Mouse (Mus musculus) embryonic facial prominence, embryonic 12.5 days (tissue): Measurements from ENCODE around the gene Rpl36al. TPM values are rescaled to one million over a fixed set of nuclear protein-coding genes. Genes with fewer than 3 reads are reported as not detected.

Source experiments
- ATAC-seq: fragments of 200-750 bp; cut with Nextera tagmentation; 2 replicates; pipeline ENCODE4 v1.8.0; 2017; ENCODE audit not compliant: insufficient number of reproducible peaks, insufficient read depth, low FRiP score, low TSS enrichment
- H3K27ac ChIP-seq: fragments of 300-500 bp; sonication (generic); 2 replicates; pipeline ENCODE4 v1.5.1; 2016; ENCODE audit warnings: mild to moderate bottlenecking
- H3K27me3 ChIP-seq: fragments of 300-500 bp; sonication (generic); 2 replicates; pipeline ENCODE4 v1.6.1; 2016; ENCODE audit warnings: mild to moderate bottlenecking, moderate library complexity
- H3K36me3 ChIP-seq: fragments of 300-500 bp; sonication (generic); 2 replicates; pipeline ENCODE4 v1.6.1; 2016; ENCODE audit warnings: mild to moderate bottlenecking
- H3K4me1 ChIP-seq: fragments of 300-500 bp; sonication (generic); 2 replicates; pipeline ENCODE4 v1.6.1; 2016
- H3K4me2 ChIP-seq: fragments of 300-500 bp; sonication (generic); replicated peaks from 2 replicates; pipeline ENCODE4 v1.6.1; 2016; ENCODE audit warnings: mild to moderate bottlenecking, moderate library complexity
- H3K4me3 ChIP-seq: fragments of 300-500 bp; sonication (generic); 2 replicates; pipeline ENCODE4 v1.5.1; 2016; ENCODE audit warnings: mild to moderate bottlenecking
- H3K9ac ChIP-seq: fragments of 300-500 bp; sonication (generic); 2 replicates; pipeline ENCODE4 v1.6.1; 2016; ENCODE audit warnings: mild to moderate bottlenecking, moderate library complexity
- H3K9me3 ChIP-seq: fragments of 300-500 bp; sonication (generic); 2 replicates; pipeline ENCODE4 v1.6.1; 2016; ENCODE audit warnings: mild to moderate bottlenecking, moderate library complexity
- WGBS: fragments of 180-500 bp; shearing (Covaris S2); methylation state at CpG from one replicate; pipeline ENCODE4 v1.1.7; 2016; 5-methylcytosine and 5-hydroxymethylcytosine counted together
- polyA plus RNA-seq: library from polyadenylated mRNA; unstranded; fragments of >200 nt; fragmentation: Nextera tagmentation; extraction: Ambion mirVana; gene quantifications from 2 replicates; pipeline ENCODE4 v1.2.1, GENCODE M21; 2016

Gene Rpl36al
- 491 and 498 TPM in 2 replicates for polyA plus RNA-seq

DNA sequence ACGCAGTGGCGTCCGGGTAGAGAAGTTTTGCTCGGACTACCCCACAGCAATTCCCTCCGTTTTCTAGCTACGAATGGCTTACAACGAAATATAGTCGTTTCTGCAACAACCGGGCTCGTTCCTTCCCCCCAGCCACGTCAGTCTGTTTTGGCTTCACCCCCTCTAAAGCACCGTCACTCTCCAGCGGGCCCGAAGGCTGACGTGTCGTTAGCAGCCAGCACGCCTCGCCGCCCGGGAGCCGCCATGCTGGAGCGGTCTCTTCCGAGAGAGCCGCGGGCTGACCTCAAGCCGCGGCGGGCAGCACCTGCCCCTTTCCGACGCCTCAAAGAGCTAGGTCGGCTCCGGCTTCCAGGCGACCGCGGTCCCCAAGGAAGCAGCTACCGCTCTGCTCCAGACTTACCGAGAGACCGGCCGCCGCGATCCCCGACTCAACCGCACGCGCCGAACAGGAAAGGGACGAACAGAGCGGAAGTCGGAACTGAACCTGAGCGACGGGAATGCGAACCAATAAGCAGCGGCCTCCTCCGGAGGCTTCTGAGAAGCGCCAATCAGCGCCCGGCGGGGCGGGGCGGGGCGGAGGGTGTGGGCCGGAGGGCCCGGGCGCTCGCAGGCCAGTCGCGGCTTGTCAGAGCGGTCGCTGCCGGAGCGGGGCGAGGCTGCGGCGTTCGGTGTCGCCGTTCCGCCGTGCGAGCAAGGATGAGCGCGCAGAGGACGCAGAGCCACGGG is at the start of gene Rpl36al, which contains the start of gene Mgat2:
Rpl36al (minus strand) TSS at position 501 of the 726 bp plus-strand sequence.
Mgat2 (plus strand) TSS at position 575 of the 726 bp plus-strand sequence.
- no peaks in the 10 kb centered on the region for H3K27me3 ChIP-seq
- peaks cover 19% of the 10 kb centered on the region for H3K36me3 ChIP-seq
- H3K9me3 ChIP-seq: no peaks in the 10 kb centered on the region
- under 1% methylated on average over 84 of the region's 84 CpGs for WGBS
- H3K4me3 ChIP-seq: peak within 1 kb of the TSS; percentile 91
- peak within 1 kb of the TSS; percentile 89 for H3K4me2 ChIP-seq
- H3K9ac ChIP-seq: peak within 1 kb of the TSS; percentile 89
- peaks cover 18% of the 10 kb centered on the region for H3K4me1 ChIP-seq
- ATAC-seq: peak; percentile 99
- H3K27ac ChIP-seq: peak within 1 kb of the TSS; percentile 89

DNA sequence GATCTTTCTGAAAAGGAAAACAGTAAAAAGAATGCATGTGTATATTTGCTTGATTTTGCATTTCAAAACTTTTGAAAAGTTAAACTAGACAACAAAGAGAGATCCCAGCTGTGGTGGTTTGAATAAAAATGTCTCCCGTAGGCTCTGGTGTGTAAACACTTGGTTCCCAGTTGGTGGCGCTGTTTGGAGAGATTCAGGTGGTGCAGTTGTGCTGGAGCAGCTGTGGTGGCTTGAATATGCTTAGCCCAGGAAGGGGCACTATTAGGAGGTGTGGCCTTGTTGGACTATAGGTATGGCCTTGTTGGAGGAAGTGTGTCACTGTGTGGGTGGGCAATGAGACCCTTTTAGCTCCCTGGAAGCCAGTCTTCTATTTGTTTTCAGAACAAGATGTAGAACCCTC is 45.4 kb upstream of the Rpl36al start:
- peaks cover under 1% of the 10 kb centered on the region; the same call in 1 of the 2 replicates for H3K36me3 ChIP-seq
- H3K9ac ChIP-seq: no peak overlapping the region
- 62% methylated on average over 2 of the region's 2 CpGs for WGBS
- no peaks in the 10 kb centered on the region for H3K9me3 ChIP-seq
- H3K4me2 ChIP-seq: no peak overlapping the region
- no peak overlapping the region for H3K27ac ChIP-seq
- no peak for ATAC-seq
- no peak overlapping the region for H3K4me3 ChIP-seq
- H3K4me1 ChIP-seq: no peaks in the 10 kb centered on the region
- H3K27me3 ChIP-seq: no peaks in the 10 kb centered on the region

DNA sequence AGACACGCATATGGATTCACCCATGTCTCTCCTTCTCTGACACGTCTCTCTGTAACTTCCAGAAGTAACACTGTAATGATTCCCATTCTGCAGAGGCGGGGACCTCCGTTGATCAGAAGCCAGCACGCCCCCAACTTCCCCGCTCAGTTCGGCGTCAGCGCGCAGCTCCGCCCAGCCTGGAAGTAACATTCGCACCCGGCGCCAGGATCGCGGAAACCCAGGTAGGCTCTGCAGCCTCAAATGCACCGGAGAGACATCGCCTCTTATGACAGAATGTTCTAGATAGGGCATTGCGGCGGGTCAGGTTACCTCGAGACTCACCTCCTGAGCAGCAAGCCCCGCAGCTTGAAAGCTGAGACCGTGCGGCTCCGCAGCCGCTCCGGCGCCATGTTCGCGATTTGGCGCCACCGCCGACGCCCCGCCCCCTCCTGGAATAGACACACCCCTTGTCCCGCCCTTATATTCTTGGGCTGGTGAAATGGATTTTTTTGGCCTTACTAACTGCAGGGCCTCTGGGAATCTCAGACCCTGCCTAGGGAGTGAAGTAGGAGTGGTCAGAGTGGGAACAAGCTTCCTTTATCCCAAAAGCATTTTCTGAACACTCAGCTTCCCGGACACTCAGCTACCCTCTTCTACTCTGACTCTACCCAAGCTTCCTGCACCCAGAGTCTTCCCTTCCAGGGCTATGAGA is 44.0 kb upstream of the Rpl36al start, which contains the start of gene Pole2:
Pole2 (minus strand) TSS at position 420 of the 691 bp plus-strand sequence.
- Histone ChIP-seq H3K9ac (peak within 1 kb of the TSS; percentile 60), H3K4me2 (peak within 1 kb of the TSS; percentile 51), H3K4me1 (no peaks in the 10 kb centered on the region), H3K4me3 (peak within 1 kb of the TSS; percentile 63), H3K27ac (peak within 1 kb of the TSS; percentile 90), H3K9me3 (no peaks in the 10 kb centered on the region), H3K27me3 (no peaks in the 10 kb centered on the region), H3K36me3 (peaks cover 6% of the 10 kb centered on the region; the same call in 1 of the 2 replicates)
- peak; percentile 86 for ATAC-seq
- WGBS: under 1% methylated on average over 37 of the region's 37 CpGs

DNA sequence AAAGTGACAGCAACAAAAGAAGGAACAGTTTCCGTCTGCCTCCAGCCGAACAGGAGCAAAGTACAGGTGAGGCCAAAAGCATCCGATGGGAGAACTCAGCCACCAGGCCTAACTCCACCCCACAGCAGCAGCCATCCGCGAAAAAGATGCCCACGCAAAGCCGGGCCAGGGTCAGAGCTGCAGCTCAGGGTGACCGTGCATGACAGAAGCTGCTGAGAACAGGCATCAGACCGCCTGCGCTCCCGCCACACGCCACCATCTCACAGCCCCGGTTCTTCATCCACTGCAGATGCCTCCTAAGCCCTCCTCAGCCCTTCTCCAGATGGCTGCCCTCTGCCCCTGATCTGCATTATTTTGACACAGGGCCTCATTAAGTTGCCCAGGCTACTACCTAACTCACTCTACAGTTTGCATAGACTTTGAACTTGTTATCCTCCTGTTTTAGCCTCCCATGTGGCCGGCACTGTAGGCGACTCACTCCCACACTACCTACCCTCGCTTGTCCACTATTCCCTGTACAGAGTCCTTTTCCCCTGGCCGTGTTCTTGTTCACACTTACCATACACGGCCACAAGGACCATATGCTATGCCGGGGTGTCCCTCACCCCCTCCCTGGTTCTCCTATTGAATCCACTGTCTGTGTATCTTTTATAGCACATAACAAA is 36.9 kb upstream of the Rpl36al start:
- Histone ChIP-seq H3K27ac (no peak overlapping the region), H3K4me3 (no peak overlapping the region), H3K36me3 (peaks cover 47% of the 10 kb centered on the region), H3K4me2 (no peak overlapping the region), H3K9ac (no peak overlapping the region), H3K4me1 (no peaks in the 10 kb centered on the region), H3K9me3 (no peaks in the 10 kb centered on the region), H3K27me3 (no peaks in the 10 kb centered on the region)
- no peak for ATAC-seq
- WGBS: 88% methylated on average over 19 of the region's 19 CpGs

DNA sequence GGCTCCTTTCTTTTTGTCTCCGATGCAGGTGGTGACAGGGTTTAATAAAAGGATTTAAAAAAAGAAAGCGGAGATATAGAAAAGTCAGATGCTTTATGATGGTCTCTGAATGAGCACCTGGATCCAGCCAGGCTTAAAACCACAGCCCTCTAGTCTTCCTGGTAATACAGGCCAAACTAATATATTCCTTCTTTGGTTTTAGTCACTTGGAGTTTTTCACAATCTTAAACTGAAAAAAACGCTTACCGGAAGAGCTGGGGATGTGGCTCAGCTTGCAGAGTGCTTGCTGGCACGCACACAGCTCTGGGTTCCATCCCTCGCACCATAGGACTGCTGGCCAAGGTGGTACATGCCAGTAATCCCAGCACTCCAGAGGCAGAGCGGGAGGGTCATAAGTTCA is 32.7 kb upstream of the Rpl36al start:
- no peak for ATAC-seq
- no peak overlapping the region for H3K27ac ChIP-seq
- peaks cover 73% of the 10 kb centered on the region for H3K36me3 ChIP-seq
- H3K9me3 ChIP-seq: no peaks in the 10 kb centered on the region
- H3K9ac ChIP-seq: no peak overlapping the region
- H3K4me2 ChIP-seq: no peak overlapping the region
- H3K4me1 ChIP-seq: no peaks in the 10 kb centered on the region
- no peaks in the 10 kb centered on the region for H3K27me3 ChIP-seq
- no peak overlapping the region for H3K4me3 ChIP-seq
- WGBS: 95% methylated on average over 7 of the region's 7 CpGs

DNA sequence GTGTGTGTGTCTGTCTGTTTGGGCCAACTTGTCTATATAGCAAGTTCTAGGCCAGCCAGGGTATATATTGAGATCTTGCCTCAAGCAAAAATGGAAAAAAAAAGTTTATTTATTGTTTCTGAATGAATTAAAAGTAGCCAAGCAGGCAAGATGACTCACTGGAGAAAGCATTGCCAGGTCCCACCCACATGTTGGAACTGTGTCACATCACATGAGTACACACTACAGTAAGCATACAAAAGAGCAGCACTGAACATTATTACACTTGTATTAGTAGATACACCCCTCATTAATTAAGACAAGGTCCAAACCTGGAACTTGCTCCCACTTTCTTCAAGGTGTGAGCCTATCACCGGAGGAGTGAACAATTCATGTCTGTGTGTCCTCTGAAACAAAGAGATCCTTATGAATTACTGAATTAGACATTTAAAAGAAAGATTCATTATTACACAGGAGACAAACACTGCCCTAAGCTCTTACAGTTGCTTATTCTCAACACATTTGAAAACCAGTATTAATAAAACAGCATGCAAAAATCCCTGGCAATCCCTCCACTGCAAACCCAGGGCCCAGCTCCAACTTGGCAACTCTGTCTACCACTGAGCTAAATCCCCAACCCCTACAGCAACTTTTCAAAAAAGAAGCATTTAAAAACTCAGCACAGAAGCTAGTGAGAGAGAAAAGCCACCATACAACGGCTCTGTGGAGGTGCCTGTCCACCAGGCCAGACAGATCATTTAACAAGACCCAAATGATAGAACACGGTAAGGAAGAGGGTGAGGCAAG is 31.3 kb upstream of the Rpl36al start:
- Histone ChIP-seq H3K4me1 (no peaks in the 10 kb centered on the region), H3K9me3 (no peaks in the 10 kb centered on the region), H3K27me3 (no peaks in the 10 kb centered on the region), H3K9ac (no peak overlapping the region), H3K27ac (no peak overlapping the region), H3K4me3 (no peak overlapping the region), H3K4me2 (no peak overlapping the region), H3K36me3 (peaks cover 68% of the 10 kb centered on the region)
- no peak for ATAC-seq
- 84% methylated on average over 3 of the region's 3 CpGs for WGBS

DNA sequence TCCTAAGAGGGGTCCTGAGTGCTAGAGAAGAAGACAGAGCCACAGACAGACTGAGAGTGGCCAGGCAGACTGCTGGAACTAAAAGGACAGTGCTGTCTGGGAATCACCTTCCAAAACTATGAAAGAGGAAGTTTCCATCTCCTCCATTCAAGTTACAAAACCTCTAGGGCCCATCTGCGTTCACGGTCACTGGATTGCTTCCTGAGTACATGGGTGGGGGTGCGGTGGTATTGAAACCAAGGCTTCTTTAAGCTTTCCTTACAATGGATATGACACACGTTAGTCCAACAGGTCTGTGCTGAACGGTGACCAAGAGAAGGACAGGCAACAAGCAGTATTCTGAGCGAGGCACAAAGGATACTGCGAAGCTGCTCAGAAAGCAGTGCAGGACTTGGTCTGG is 30.5 kb upstream of the Rpl36al start:
- no peak overlapping the region for H3K9ac ChIP-seq
- ATAC-seq: no peak
- WGBS: 94% methylated on average over 7 of the region's 7 CpGs
- no peak overlapping the region for H3K4me3 ChIP-seq
- H3K27ac ChIP-seq: no peak overlapping the region
- no peaks in the 10 kb centered on the region for H3K9me3 ChIP-seq
- no peak overlapping the region for H3K4me2 ChIP-seq
- peaks cover 72% of the 10 kb centered on the region for H3K36me3 ChIP-seq
- H3K4me1 ChIP-seq: no peaks in the 10 kb centered on the region
- no peaks in the 10 kb centered on the region for H3K27me3 ChIP-seq

DNA sequence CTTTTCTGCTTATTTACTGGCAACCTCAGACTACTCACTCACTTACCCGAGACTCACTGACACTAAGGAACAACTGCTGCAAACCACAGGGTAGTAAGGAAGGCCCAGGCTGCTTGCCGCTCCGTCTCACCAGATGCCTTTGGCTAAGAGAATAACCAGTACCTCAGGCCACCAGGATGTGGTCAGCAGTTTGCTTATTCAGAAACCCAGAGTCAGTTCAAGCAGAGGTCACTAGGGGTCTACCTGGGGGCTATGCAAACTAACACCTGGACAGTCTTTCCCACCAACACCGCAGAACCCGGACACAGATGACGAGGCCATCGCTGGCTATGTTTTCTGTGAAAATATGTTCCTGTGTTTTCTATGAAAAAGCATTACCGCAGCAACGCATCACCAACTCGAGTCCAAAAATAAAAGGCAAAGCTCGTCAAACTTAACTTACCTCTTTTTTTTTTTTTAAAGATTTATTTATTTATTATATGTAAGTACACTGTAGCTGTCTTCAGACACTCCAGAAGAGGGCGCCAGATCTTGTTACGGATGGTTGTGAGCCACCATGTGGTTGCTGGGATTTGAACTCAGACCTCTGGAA is 29.4 kb upstream of the Rpl36al start:
- no peaks in the 10 kb centered on the region for H3K27me3 ChIP-seq
- peaks cover 67% of the 10 kb centered on the region for H3K36me3 ChIP-seq
- no peak overlapping the region for H3K4me3 ChIP-seq
- H3K27ac ChIP-seq: no peak overlapping the region
- no peak for ATAC-seq
- no peaks in the 10 kb centered on the region for H3K9me3 ChIP-seq
- WGBS: 94% methylated on average over 13 of the region's 13 CpGs
- H3K4me1 ChIP-seq: no peaks in the 10 kb centered on the region
- no peak overlapping the region for H3K9ac ChIP-seq
- H3K4me2 ChIP-seq: no peak overlapping the region

DNA sequence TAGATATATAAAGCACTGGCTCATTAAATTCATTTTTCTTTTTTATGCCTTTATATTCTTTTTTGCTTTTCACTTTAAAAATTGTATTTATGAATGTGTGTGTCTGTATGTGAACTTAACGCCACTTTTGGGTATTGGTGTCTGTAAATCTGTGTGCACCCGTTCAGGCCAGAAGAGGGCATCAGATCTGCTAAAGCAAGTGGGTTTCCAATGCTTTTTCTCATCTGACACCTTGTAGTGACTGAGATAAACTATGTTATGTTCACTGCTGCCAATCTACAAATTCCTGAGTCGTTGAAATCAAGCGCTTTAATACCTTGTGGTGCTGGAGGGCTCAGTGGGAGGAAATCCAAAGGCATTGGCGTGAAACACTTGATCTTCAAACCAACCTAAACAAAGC is 27.2 kb upstream of the Rpl36al start:
- WGBS: 85% methylated on average over 5 of the region's 5 CpGs
- Histone ChIP-seq H3K36me3 (peaks cover 63% of the 10 kb centered on the region), H3K4me2 (no peak overlapping the region), H3K27ac (no peak overlapping the region), H3K9me3 (no peaks in the 10 kb centered on the region), H3K9ac (no peak overlapping the region), H3K4me3 (no peak overlapping the region), H3K4me1 (no peaks in the 10 kb centered on the region), H3K27me3 (no peaks in the 10 kb centered on the region)
- ATAC-seq: no peak

DNA sequence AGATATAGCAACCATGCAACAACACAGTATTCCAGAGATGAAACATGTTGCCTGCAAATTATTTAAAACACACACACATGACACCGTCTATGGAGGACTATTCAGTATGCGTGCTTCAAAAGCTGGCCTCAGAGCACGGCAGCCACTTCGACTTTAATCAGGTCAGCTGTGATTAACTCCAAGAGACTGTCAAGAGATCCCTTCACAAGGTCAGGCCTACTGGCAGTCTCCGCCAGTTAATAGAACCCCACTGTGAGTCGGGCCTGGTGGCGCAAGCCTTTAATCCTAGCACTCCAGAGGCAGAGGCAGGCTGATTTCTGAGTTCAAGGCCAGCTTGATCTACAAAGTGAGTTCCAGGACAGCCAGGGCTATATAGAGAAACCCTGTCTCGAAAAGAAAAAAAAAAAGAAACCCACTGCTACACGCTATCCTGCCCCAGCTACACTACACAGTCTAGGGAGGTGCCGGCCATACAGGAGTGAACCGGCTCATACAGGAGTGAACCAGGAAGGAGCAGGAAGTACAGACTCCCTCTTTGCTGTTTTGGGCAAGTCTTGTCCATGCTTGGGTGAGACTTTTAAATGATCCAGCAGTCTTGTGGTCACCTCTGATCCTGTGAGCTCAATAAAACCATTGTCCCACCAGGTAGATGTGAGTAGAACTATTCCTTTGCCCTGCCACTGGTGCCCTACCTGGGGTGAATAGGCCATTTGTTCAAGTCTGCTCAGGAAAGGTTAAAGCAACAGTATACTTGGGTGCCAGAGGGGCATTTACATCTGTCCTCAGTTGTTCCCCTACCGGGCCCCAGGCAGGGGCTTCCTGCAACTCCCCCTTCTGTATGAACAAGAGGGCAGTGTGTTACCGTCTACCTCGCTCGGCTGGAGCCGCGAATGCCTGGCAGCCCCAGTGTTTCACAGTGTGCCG is 26.4 kb upstream of the Rpl36al start:
- Histone ChIP-seq H3K27me3 (no peaks in the 10 kb centered on the region), H3K4me2 (no peak overlapping the region), H3K36me3 (peaks cover 60% of the 10 kb centered on the region), H3K9ac (no peak overlapping the region), H3K4me1 (no peaks in the 10 kb centered on the region), H3K4me3 (no peak overlapping the region), H3K9me3 (no peaks in the 10 kb centered on the region), H3K27ac (no peak overlapping the region)
- no peak for ATAC-seq
- WGBS: 83% methylated on average over 18 of the region's 18 CpGs
